Mouse (Mus musculus): ENCODE data around the gene Lgals7.

- TF ChIP-seq CTCF (IDR thresholded peaks at IDR 0.05; ENCODE audit: low read depth, low read length), result no peak
- no peak for TF ChIP-seq POLR2A (IDR thresholded peaks at IDR 0.05; ENCODE audit: borderline replicate concordance, low read depth, low read length)
Measured at GRCm38 (mm10) chr7:28823932-28824331, 39.7 kb upstream of the Lgals7 start.
